Mouse (Mus musculus) C2C12 (cell line): ENCODE measurements at regions not wholly inside any gene's neighbourhood (a gene's known extent, or its start where the extent isn't known, plus 50 kb on each side); places are given as distances from the start of the nearest gene placed in this dataset.

Source experiments
- H3K27me3 ChIP-seq: one replicate; pipeline ENCODE4 v1.6.1; 2011; ENCODE audit not compliant: control insufficient read depth, insufficient read depth, insufficient read length
- H3K36me3 ChIP-seq: one replicate; pipeline ENCODE4 v1.6.1; 2011; ENCODE audit not compliant: control insufficient read depth, insufficient read depth
- H3K4me3 ChIP-seq: one replicate; pipeline ENCODE4 v1.5.1; 2011; ENCODE audit warnings: mild to moderate bottlenecking, control low read depth; ENCODE audit not compliant: poor library complexity, insufficient read depth, severe bottlenecking
- H3K79me2 ChIP-seq: one replicate; pipeline ENCODE4 v1.6.1; 2011; ENCODE audit not compliant: control insufficient read depth, insufficient read depth
- H3K79me3 ChIP-seq: one replicate; pipeline ENCODE4 v1.6.1; 2011; ENCODE audit warnings: low read depth, control low read depth
- H3ac ChIP-seq: one replicate; pipeline ENCODE3; 2011; ENCODE audit warnings: low read depth; ENCODE audit not compliant: control insufficient read depth, insufficient read length
- CEBPB ChIP-seq: IDR thresholded peaks from one replicate; pipeline ENCODE4 v1.6.1; 2011; ENCODE audit warnings: low read depth, mild to moderate bottlenecking, control low read depth, moderate library complexity
- CTCF ChIP-seq: IDR thresholded peaks from one replicate; pipeline ENCODE4 v1.5.1; 2011; ENCODE audit not compliant: control insufficient read depth, insufficient read depth, insufficient read length
- FOSL1 ChIP-seq: IDR thresholded peaks from one replicate; pipeline ENCODE4 v1.8.0; 2011; ENCODE audit warnings: mild to moderate bottlenecking, low read length; ENCODE audit not compliant: poor library complexity, insufficient read depth, severe bottlenecking
- MAX ChIP-seq: IDR thresholded peaks from one replicate; pipeline ENCODE4 v1.6.1; 2011; ENCODE audit warnings: mild to moderate bottlenecking, control low read depth
- MYOD1 ChIP-seq: IDR thresholded peaks from one replicate; pipeline ENCODE4 v1.6.1; 2011; ENCODE audit warnings: low read depth; ENCODE audit not compliant: control insufficient read depth, insufficient read length
- MYOG ChIP-seq: IDR thresholded peaks from one replicate; pipeline ENCODE4 v1.6.1; 2011; ENCODE audit not compliant: control insufficient read depth, insufficient read length; ENCODE audit errors: extremely low read depth
- USF1 ChIP-seq: IDR thresholded peaks from one replicate; pipeline ENCODE4 v1.6.1; 2011; ENCODE audit warnings: low read depth, mild to moderate bottlenecking, control low read depth, moderate library complexity

- Histone ChIP-seq H3K79me2 (no peaks in the 10 kb centered on the region), H3K27me3 (no peaks in the 10 kb centered on the region), H3K4me3 (no peak overlapping the region), H3ac (no peak overlapping the region), H3K36me3 (no peaks in the 10 kb centered on the region), H3K79me3 (no peaks in the 10 kb centered on the region)
- TF ChIP-seq CEBPB = no peak
Measured at GRCm38 (mm10) chr15:88174326-88174725, 425.8 kb upstream of the Zdhhc25 start.

DNA sequence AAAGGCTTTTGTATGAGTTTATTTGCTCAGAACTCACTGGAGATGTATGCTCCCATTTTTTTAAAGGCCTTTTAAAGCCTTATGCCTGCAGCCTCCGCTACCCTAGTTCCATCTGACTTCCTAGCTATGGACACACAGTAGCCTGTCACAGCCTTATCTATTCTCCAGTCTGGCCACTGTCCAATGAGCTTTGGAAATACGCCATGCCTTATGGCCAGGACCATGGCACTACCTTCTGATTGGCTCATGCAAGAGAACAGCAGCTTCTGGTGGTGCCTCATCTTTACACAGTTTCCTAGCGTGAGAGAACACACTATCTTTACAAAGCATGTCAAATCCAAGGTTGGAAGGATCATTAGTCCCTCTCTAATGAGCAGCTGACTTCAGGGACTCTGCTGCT lies 424.1 kb upstream of the Zdhhc25 start:
- TF ChIP-seq MYOD1 (no peak), MAX (no peak), USF1 (no peak), FOSL1 (no peak), MYOG (no peak), CEBPB (no peak), CTCF (no peak)
- no peaks in the 10 kb centered on the region for H3K27me3 ChIP-seq

DNA sequence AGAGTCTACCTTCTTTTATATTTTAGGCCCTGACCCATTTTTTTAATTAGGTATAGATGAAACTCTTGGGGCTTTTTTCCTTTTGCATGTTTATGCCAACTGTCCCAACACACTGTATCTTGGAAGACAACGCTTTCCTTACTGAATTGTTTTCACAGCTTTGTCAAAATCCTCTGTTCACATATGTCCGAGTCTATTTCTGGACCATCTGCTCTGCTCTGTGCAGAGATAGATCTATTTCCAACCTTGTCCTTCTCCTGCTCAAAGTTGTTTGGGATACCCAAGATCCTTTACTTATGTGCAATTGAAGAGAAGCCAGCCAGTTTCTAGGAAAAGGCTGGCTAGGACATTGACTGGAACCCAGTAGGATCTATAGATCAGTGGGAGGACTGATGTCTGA lies 403.6 kb upstream of the Zdhhc25 start:
- no peaks in the 10 kb centered on the region for H3K36me3 ChIP-seq
- TF ChIP-seq FOSL1 (no peak), CTCF (no peak), MYOG (no peak)
- H3ac ChIP-seq = no peak overlapping the region
- H3K79me2 ChIP-seq = no peaks in the 10 kb centered on the region
- no peaks in the 10 kb centered on the region for H3K79me3 ChIP-seq
- no peak overlapping the region for H3K4me3 ChIP-seq
- H3K27me3 ChIP-seq = no peaks in the 10 kb centered on the region

More for the DNA sequence above, 424.1 kb upstream of the Zdhhc25 start:
- Histone ChIP-seq H3ac (no peak overlapping the region), H3K79me3 (no peaks in the 10 kb centered on the region), H3K36me3 (no peaks in the 10 kb centered on the region), H3K4me3 (no peak overlapping the region), H3K79me2 (no peaks in the 10 kb centered on the region)

- TF ChIP-seq MYOD1 (no peak), USF1 (no peak), MAX (no peak), MYOG (no peak), CEBPB (no peak), CTCF (no peak), FOSL1 (no peak)
- H3ac ChIP-seq = no peak overlapping the region
Measured at GRCm38 (mm10) chr15:88202736-88203135, 397.4 kb upstream of the Zdhhc25 start.

DNA sequence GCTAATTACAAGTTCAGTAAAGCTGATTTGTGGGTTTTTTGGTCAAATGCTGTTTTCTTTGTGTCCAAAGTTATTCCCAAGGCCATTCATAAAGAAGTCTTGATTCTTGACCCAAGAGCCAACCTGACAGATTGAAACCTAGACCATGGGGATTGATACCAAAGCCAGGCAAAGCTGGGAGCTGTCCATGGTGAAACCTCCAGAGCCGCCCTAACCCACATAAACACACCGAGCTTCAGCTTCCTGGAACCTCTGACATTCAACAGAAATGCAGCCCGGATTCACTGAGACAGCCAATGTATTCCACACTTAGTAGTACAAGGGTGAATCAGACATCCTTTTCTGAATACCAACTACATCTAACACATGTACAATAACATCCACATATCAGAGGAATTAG lies 386.7 kb upstream of the Zdhhc25 start:
- Histone ChIP-seq H3K27me3 (no peaks in the 10 kb centered on the region), H3K36me3 (no peaks in the 10 kb centered on the region), H3K79me3 (no peaks in the 10 kb centered on the region), H3ac (no peak overlapping the region), H3K4me3 (no peak overlapping the region), H3K79me2 (no peaks in the 10 kb centered on the region)
- TF ChIP-seq CTCF (no peak), MYOG (no peak), MAX (no peak), FOSL1 (no peak), USF1 (no peak), MYOD1 (no peak), CEBPB (no peak)

More at GRCm38 (mm10) chr15:88202736-88203135, 397.4 kb upstream of the Zdhhc25 start:
- Histone ChIP-seq H3K27me3 (no peaks in the 10 kb centered on the region), H3K36me3 (no peaks in the 10 kb centered on the region), H3K79me3 (no peaks in the 10 kb centered on the region), H3K79me2 (no peaks in the 10 kb centered on the region), H3K4me3 (no peak overlapping the region)

- H3K79me3 ChIP-seq = no peaks in the 10 kb centered on the region
- TF ChIP-seq CTCF = no peak
- TF ChIP-seq USF1 = no peak
- no peak for TF ChIP-seq MYOD1
- TF ChIP-seq MYOG = no peak
- H3K4me3 ChIP-seq = no peak overlapping the region
- no peaks in the 10 kb centered on the region for H3K27me3 ChIP-seq
- no peaks in the 10 kb centered on the region for H3K79me2 ChIP-seq
- no peak overlapping the region for H3ac ChIP-seq
- H3K36me3 ChIP-seq = no peaks in the 10 kb centered on the region
Measured at GRCm38 (mm10) chr15:88214286-88214685, 385.8 kb upstream of the Zdhhc25 start.
